Mouse (Mus musculus) hindbrain, embryonic 16.5 days (tissue): ENCODE data around the gene Uts2. TPM values are rescaled to one million over a fixed set of nuclear protein-coding genes. Genes with fewer than 3 reads are reported as not detected.

Experiments used
- polyA plus RNA-seq: library from polyadenylated mRNA; unstranded; fragments of >200 nt; fragmentation: Nextera tagmentation; extraction: Ambion mirVana; gene quantifications from 2 replicates; pipeline ENCODE4 v1.2.1, GENCODE M21; 2015

The Uts2 gene
- polyA plus RNA-seq, 1 experiment from 2014 or later: 0.85 TPM

Other genes with a start within 250 kb of the Uts2 start
- gene Errfi1, start 143.2 kb upstream of the Uts2 start, polyA plus RNA-seq: 27.2 and 32.1 TPM in 2 replicates
- gene Park7, start 82.7 kb upstream of the Uts2 start, polyA plus RNA-seq: 390 and 413 TPM in 2 replicates
- gene Tnfrsf9, start 82.5 kb upstream of the Uts2 start, polyA plus RNA-seq: 0.36 and 0.40 TPM in 2 replicates
- gene Per3, start 47.6 kb downstream of the Uts2 start, polyA plus RNA-seq: 4.0 and 4.1 TPM in 2 replicates
- gene Vamp3, start 60.9 kb downstream of the Uts2 start, polyA plus RNA-seq: 54.6 and 55.7 TPM in 2 replicates
- gene Gm13090, start 92.5 kb downstream of the Uts2 start, polyA plus RNA-seq: not detected in 2 replicates